Mouse (Mus musculus) thymus, postnatal 25 days (tissue): ENCODE data around the gene 1700034J05Rik.

Source experiments
- DNase-seq: peaks from one replicate; pipeline ENCODE4 v3.0.0; 2022

1700034J05Rik gene

GRCm38 (mm10) chr6:146918341-146918740 lies 35.9 kb downstream of the 1700034J05Rik start:
- DNase-seq: no peak

GRCm38 (mm10) chr6:146917396-146917795 lies 36.8 kb downstream of the 1700034J05Rik start:
- no peak for DNase-seq

GRCm38 (mm10) chr6:146915808-146916207 lies 38.4 kb downstream of the 1700034J05Rik start:
- no peak for DNase-seq

- DNase-seq: no peak
Measured at GRCm38 (mm10) chr6:146913489-146914198, 40.6 kb downstream of the 1700034J05Rik start.

GRCm38 (mm10) chr6:146912835-146913488 lies 41.3 kb downstream of the 1700034J05Rik start:
- DNase-seq: no peak

GRCm38 (mm10) chr6:146910801-146911200 lies 43.4 kb downstream of the 1700034J05Rik start:
- DNase-seq: no peak

GRCm38 (mm10) chr6:146909725-146910489 lies 44.3 kb downstream of the 1700034J05Rik start:
- no peak for DNase-seq

- DNase-seq: no peak
Measured at GRCm38 (mm10) chr6:146908801-146909200, 45.4 kb downstream of the 1700034J05Rik start.

- no peak for DNase-seq
Measured at GRCm38 (mm10) chr6:146907795-146908190, 46.4 kb downstream of the 1700034J05Rik start.

- no peak for DNase-seq
Measured at GRCm38 (mm10) chr6:146907061-146907794, 47.0 kb downstream of the 1700034J05Rik start.

- DNase-seq: no peak
Measured at GRCm38 (mm10) chr6:146906000-146906786, 48.0 kb downstream of the 1700034J05Rik start.

- DNase-seq: no peak
Measured at GRCm38 (mm10) chr6:146904707-146905106, 49.5 kb downstream of the 1700034J05Rik start.

GRCm38 (mm10) chr6:146903632-146904031 lies 50.6 kb downstream of the 1700034J05Rik start:
- no peak for DNase-seq

GRCm38 (mm10) chr6:146901929-146902328 lies 52.3 kb downstream of the 1700034J05Rik start:
- DNase-seq: no peak
